Mouse (Mus musculus): ENCODE measurements around the gene Adcy10.

GRCm38 (mm10) chr1:165592295-165593082 is 107.5 kb downstream of the Adcy10 start:
- TF ChIP-seq CTCF (IDR thresholded peaks at IDR 0.05; ENCODE audit: borderline replicate concordance, insufficient read depth, low read length) (no peak), POLR2A (IDR thresholded peaks at IDR 0.05; ENCODE audit: low read depth, low read length) (no peak)

All from embryonic fibroblast, embryonic 13.5 days (primary cell).